Mouse (Mus musculus) cerebellum, adult (tissue): ENCODE measurements at regions not wholly inside any gene's neighbourhood (a gene's known extent, or its start where the extent isn't known, plus 50 kb on each side); places are given as distances from the start of the nearest gene placed in this dataset.
A peak's percentile ranks its signal among the peaks of the same experiment; 100 is the strongest.

Source experiments
- ATAC-seq: cut with Nextera tagmentation; 2 replicates; pipeline ENCODE4 v1.9.2; 2017; ENCODE audit warnings: mild to moderate bottlenecking, moderate library complexity, mixed read lengths; ENCODE audit not compliant: insufficient number of reproducible peaks, low FRiP score, low TSS enrichment

DNA sequence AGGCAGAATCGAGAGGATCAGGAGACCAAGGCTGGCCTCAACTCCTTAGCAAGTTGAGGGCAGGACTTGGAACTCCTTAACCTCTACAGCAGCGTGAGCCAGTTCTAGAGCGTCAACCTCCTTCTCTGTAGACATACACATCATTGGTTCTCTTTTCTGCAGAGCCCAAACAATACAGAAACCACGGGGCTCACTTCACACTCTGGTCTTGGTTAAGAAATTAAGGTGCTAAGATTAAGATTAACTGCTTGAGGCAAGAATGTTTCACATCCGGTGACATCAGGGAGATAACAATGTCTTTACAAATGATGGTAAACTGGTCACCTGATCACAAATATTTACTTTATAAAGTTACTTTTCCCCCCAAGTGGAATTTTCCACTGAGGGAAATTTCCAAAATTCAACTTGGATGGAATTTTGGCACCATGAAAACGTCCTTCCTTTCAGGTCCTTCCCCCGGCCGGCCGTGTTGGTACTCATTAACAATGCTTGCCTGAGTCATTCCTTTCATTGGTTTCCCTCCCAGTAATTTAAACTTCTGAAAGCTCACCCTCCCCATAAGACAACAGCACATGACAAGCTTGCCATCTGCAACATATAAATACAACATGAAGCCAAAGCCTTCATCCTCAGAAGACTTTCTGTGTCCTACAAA is 77.3 kb upstream of the Kdm7a start:
- ATAC-seq, result no peak

DNA sequence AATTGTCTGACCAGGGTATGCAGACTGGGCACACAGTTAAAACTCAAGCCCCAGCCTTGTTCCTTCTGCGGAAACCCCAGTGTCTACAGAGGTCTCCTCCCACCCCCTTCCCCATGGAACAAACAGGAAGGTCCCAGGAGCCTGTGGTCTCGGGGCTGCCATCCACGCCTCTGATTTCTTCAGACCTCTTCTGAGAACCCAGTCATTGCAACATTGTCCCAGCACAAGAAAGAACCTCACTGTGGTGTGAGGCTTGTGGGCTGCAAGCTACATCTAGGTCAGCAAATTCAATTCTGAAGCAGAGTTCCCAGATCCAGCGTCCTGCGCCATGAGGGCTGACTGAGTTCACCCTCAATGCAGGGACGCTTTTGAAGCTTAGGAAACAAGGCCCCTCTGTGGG is 71.7 kb upstream of the Kdm7a start:
- ATAC-seq, result no peak

DNA sequence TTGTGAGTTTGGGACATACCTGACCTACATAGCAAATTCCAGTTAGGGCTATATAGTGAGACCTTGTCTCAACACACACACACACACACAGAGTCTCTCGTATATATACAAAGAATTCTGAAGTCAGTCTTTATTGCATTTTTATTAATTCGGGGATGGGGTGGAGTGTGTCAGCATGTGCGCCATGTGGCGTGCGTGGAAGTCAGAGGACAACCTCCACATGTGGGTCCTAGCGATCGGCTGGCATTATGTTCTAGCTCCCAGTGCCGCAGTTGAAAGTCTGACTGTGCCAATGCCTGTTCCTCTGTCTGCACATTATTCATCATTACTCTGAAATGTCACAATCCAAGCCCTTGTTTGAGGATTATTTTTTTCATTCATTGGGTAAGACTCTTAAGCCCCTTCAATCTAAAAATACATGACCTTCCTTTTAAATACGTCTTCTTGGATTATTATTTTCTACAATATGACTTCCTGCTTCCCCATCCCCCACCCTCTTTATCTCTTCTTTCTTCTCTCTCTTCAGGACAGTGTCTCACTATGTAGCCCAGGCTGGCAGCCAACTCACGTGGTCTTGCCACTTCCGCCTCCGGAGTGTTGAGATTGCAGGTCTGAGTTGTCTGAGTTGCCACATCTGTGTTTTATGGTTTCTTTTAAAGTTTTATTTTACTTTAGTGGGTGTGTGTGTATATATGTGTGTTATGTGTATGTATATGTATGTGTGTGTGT is 68.3 kb upstream of the Kdm7a start:
- ATAC-seq, result no peak

DNA sequence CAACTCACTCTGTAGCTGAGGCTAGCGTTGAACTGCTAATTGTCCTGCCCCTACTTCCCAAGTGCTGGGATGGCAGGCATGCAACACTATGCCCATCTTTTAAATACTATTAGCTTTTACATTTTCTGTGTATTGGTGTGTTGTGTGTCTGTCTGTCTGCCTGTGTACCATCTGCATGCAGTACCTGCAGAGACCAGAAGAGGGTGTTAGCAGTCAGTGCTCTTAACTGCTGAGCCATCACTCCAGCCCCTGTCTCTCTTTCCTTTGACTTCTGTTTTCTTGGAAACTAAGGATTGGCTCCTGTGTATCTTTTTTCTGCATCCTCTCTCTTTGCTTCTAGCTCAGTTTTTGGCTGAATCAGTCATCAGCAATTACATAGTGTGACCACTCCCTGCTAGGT is 66.8 kb upstream of the Kdm7a start:
- no peak for ATAC-seq

DNA sequence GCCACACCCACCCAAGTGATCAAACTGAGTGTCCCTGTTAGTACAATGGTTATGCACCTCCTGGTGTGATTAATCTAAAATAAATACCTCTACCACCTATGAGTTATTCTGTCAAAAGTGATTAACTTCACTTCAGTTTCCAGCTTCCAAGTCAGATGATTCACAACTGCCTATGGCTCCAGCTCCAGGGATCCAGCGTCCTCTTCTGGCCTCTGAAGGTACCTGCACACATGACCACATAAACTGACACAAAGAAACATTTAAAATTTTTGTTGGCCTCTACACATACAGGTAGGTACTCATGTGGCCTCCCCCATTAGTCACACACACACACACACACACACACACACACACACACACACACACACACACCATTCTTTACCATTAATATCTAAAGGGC is 63.9 kb upstream of the Kdm7a start:
- ATAC-seq, result no peak

DNA sequence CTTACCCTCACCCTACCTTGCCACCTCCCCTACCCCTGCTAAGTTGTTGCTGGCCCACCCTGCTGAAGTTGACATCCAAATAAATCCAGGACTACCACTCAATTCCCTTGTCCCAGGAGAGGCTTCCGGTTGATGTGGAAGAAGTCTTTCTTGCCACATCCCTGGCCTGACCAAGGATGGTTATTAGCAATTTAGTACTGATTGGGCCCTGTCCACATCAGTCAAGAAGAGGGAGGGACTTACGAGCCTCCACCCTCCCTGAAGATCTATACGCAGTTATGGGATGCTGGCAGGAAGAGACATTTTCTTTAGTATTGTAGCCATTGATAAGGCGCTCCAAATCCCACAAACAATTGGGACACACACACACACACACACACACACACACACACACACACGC is 63.1 kb upstream of the Kdm7a start:
- ATAC-seq, result no peak

DNA sequence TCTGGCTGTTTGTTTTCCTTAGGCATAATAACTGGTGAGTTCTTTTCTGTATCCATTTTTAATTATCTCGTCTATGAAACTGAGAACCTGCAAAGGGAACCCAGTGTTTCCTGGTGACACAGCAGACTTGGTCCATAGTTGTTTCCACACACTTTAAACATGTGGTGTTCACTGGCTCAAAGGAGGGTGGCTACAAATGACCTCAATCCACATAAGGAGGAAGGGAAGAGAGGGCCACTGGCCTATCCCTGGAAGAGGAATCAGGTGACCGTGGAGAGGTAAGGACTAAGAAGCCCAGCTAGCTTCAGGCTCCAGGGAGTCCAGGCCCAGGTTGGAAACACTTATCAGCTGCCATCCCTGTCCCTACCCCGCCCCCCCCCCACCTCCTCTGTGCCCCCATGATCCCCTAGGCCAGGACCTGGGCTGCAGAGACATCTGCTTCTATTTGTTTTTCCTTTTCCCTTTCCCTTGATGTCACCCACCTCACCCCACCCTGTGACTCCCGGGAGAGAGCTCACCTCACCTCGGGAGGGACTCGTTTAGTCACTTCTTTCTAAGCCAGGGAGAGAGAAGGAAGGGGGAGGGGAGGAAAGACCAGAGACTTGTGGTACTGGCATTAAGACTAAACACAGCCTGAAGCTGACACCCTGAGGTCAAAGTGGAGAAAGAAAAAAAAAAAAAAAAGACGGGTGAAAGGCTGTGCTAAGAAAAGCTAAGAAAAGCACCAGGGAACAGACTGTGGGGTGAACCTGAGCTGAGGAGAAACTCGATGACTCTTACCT is 62.2 kb upstream of the Kdm7a start:
- no peak for ATAC-seq

DNA sequence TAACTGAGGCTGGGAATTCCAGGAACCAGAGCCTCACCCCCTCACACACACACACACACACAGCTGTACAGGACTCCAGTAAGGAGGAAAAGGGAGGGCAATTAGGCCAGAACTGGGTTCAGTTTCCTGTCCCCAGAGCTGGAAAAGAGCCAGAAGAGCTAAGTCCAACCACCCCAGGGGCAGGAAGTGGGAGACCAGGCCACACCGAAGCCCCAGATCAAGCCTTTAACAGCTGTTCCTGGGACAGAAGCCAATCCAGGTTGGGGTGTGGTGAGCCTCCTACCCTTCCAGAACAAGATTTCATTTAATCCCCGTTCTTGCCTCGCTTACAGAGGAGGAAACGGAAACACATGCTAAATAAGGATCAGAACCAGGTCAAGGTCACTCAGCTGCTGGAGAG is 58.1 kb upstream of the Kdm7a start:
- ATAC-seq, result no peak

DNA sequence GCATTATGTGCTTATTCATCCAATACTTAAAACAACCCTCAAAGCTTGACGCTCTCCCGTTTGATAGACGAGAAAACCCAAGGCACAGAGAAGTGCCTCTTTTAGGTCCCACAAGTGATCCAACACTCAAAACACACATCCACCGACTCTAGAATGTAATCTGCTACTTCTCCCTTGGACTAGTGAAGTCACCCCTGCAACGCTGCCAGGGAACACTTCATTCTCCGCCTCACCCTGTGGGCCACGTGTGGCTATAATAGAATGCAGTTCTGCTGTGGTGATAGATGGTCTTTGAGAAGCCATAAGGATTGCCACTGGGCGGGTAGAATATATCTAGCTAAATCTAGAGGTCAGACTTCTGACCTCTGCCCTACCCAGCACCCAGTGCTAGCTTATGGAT is 57.0 kb upstream of the Kdm7a start:
- ATAC-seq, result no peak

DNA sequence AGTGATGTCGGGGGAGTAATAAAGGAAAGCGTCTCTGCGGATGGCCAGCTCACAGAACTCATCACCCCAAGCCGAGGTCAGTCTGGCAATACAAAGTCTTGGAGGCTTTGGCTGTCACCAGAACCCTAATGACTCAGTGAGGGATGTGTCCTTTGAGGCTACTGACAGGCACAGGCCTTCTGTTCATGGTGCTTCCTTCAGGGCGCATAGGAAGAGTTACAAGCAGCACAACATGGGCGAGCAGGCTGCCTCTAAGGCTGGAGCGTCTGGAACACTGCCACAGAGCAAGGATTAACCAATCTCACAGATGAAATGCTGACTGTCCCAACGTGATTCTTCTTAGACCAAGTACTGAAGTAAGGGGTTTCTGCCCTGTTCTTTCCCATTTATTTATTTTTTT is 55.4 kb upstream of the Kdm7a start:
- ATAC-seq, result no peak

DNA sequence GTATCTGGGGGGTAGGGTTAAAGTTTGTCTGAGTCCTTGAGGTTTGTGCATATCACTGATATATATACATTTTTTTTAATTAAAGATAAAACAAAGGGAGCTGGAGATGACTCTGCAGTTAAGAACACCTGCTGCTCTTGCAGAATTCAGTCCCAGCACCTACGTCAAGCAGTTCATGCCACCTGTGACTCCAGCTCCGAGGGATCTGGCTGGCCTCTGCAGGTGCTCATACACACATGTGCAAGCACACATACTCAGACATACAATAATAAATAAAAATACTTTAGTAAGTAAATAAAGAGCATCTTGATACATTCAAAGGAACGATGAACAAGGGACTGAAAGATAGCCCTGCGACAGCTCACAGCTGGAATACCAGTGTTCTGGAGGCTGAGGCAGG is 53.9 kb upstream of the Kdm7a start:
- no peak for ATAC-seq

DNA sequence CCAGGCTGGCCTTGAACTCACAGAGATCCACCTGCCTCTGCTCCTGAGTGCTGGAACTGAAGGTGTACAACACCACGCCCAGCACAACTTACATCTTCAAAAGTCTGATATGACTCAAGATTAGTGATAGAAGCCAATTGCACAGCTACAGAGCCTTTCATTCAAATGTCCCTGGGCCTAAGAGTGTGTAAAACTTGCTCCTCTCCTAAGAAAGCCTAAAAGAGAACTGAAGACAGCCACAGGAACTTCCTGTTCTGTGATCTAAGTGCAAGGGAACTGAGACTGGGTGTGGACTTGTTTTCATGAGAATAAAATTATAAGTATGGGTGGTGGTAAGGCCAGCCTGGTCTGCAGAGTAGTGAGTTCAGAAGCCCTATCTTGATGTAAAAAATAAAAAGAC is 52.5 kb upstream of the Kdm7a start:
- ATAC-seq, result no peak

DNA sequence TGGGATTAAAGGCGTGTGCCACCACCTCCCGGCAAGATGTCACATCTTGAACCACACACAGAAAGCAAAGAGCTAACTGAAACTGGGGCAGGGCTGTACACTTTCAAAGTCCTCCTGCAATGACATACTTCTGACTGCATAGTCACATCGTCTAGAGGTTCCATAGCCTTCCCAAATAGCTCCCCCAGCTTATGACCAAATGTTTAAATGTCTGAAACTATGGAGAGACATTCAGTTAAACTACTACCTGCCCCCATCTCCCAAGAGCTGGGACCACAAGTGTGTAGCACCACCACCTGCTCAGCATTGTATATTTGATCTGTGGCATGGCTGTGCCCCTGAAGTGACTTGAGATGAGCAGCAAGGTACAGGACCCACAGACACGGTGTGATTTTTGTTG is 52.1 kb upstream of the Kdm7a start:
- ATAC-seq, result no peak

DNA sequence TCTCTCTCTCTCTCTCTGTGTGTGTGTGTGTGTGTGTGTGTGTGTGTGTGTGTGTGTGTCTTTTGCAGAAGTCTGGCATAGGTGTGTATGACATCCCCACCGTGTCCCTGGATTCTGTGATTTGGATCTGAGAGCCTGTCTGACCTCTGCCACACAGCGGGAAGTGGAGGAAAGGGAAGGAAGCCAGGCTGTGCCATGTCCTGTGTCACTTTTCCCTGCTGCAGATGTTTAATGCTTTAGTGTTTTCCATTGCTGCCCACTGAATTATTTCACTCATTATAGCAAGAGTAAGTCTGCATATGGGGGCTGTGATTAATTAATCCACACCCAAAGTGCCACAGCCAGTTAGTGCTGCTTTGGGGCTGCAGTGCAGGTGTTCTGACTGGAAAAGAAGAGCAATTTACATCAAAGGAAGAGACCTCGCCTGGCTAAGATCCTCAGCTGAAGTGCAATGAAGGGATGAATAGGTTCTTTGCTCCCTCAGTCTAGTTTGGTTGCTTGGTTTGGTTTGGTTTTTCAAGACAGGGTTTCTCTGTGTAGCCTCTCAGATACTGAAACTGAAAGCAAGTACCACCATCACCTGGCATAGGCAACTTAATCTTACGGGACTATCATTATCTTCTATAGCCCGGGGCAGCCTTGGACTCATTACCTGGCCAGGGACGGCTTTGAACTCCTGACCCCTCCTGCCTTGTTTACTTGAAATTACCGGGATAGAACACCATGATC is 51.2 kb upstream of the Kdm7a start:
- no peak for ATAC-seq

DNA sequence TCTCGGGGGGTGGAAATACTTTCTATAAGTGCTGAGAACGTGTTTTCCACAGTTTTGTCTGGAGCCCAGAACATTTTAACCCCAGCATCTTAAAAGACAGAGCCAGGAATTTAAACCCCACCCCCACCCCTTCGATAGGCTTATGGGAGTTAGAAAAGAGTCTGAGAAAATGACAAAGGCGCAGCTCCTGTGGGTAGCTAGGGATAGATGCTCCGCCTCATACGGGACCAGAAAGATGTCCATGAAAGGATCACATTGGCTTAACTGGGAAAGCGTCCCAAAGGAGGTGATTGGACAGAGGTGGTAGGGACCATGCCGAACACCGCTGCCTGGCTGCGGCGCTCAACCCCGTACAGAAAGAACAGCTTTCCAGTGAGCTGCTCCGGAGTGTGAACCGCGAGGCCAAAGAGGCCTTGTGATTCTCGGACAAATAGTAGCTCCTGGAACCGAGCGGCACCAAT is 50.6 kb upstream of the Kdm7a start:
- ATAC-seq, result peak; percentile 66

DNA sequence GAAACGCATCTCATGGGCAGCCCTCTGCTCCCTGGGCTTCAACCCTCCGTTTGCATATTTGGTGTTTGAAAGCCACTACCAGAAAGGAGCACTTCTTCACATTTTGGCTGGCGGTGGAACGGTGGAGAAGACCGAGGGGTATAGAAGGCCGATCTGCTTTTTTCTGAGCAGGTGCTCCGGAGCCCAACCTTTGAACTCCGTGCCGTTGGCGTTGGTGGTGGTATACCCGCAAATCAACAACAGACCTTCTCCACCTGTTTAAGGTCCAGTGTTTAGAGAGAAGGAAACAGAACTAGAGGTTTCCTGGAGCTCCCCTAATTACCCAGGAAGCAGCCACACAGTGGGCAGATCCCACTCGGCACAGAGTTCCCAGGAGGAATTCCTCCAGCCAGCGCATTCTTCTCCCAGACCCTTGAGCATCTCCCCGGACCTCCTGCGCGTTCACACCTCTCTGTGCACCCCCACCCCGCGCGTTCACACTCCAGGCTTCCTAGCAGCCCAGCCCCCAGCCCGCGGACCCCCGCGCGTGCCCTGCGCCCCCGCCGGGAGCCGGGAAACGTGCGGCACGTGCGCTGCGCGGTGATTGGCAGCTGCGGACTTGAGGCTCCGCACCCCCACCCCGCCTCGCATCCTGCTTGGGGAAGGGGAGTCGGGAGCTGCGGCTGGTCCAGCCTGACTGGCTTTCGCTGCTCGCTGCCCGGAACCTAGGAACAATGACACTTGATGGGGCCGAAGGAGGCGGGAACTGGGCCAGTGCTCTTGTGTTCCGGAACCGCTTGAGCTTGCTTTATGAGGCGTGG is 49.9 kb upstream of the Kdm7a start:
- ATAC-seq, result peak; percentile 60; the same call in 1 of the 2 replicates
